Mouse (Mus musculus) lung, adult 10 weeks (tissue): ENCODE measurements around the gene Gm20820. TPM values are rescaled to one million over a fixed set of nuclear protein-coding genes. Genes with fewer than 3 reads are reported as not detected.

ENCODE experiments used
- polyA plus RNA-seq: library from polyadenylated mRNA; stranded (reverse); fragments of 350-450 nt; fragmentation: Illumina TruSeq; extraction: RNeasy Lipid Tissue Mini Kit (QIAGEN cat#74804); gene quantifications from one replicate; pipeline ENCODE4 v1.2.3, GENCODE M21; 2014; ENCODE audit warnings: low read depth, low replicate concordance; ENCODE audit not compliant: insufficient read depth

Gm20820 gene
- not detected for polyA plus RNA-seq

DNA sequence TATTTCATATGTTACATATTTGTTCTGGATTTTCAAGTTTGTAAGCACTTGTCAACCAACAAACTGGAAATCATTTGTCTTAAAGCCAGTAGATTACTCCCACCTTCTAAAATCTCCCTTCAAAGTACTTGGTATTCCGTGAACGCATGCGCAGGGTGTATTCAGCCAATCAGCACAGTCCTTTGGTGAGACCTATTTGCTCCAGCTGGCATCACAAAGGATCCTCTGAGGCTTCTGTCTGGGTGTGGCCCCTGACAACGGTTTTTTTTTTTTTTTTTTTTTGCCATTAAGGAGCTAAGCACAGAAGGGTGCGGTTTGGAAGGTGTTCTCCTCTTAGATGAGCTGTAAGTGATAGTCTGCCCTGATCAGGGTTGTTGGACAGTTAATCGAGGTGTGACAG, at the start of gene Gm20820:
Gene Gm20820, plus strand, starts transcription at position 301 of the 400 bp plus-strand sequence.

